Mouse (Mus musculus): ENCODE data around the gene Gcsam.

Gene Gcsam

GRCm38 (mm10) chr16:45651497-45651896 lies 41.3 kb downstream of the Gcsam start:
- DNase-seq (ENCODE audit: low spot score) = no peak

GRCm38 (mm10) chr16:45653009-45653933 lies 43.1 kb downstream of the Gcsam start:
- no peak for DNase-seq (ENCODE audit: low spot score)

- DNase-seq (ENCODE audit: low spot score) = no peak
Observed at GRCm38 (mm10) chr16:45653934-45654332, 43.8 kb downstream of the Gcsam start, which contains the start of gene BC016579. BC016579 (minus strand) TSS chr16:45654068.

GRCm38 (mm10) chr16:45654465-45654864 lies 44.3 kb downstream of the Gcsam start:
- DNase-seq (ENCODE audit: low spot score) = no peak

- no peak for DNase-seq (ENCODE audit: low spot score)
Observed at GRCm38 (mm10) chr16:45657574-45658159, 47.5 kb downstream of the Gcsam start.

- DNase-seq (ENCODE audit: low spot score) = no peak
Observed at GRCm38 (mm10) chr16:45658248-45658647, 48.1 kb downstream of the Gcsam start.

- DNase-seq (ENCODE audit: low spot score) = no peak
Observed at GRCm38 (mm10) chr16:45659596-45659995, 49.4 kb downstream of the Gcsam start.

GRCm38 (mm10) chr16:45662381-45662780 lies 52.2 kb downstream of the Gcsam start:
- no peak for DNase-seq (ENCODE audit: low spot score)

GRCm38 (mm10) chr16:45666136-45666535 lies 56.0 kb downstream of the Gcsam start:
- no peak for DNase-seq (ENCODE audit: low spot score)

- no peak for DNase-seq (ENCODE audit: low spot score)
Observed at GRCm38 (mm10) chr16:45668178-45668577, 58.0 kb downstream of the Gcsam start.

- no peak for DNase-seq (ENCODE audit: low spot score)
Observed at GRCm38 (mm10) chr16:45670005-45670404, 59.8 kb downstream of the Gcsam start.
